Mouse (Mus musculus): ENCODE results near the gene Polk.

Polk gene

GRCm38 (mm10) chr13:96470957-96471356 is 71.4 kb downstream of the Polk start, which contains the start of gene Ankdd1b:
Ankdd1b (minus strand) TSS chr13:96471198.
- no peak for ATAC-seq (ENCODE audit: insufficient number of reproducible peaks, low FRiP score, low TSS enrichment)

DNA sequence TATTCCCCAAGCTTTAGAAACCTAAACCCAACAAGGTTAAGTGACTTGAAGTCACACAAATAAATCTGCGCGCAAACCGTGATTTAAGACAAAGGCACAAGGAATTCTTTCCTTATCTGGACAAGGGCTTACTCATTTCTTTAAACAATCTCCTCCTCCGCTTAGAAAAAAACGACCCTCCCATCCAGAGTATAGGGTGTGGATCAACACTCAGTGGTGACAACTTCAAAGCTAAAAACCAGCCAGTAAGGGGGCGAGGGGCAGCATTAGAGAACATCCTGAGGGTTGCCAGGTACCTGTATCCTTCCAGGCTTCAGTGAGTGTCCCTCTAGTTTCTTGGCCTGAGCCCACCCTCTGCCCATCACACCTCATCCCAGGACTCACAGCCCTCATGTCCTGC is 71.8 kb downstream of the Polk start:
- no peak for ATAC-seq (ENCODE audit: insufficient number of reproducible peaks, low FRiP score, low TSS enrichment)

DNA sequence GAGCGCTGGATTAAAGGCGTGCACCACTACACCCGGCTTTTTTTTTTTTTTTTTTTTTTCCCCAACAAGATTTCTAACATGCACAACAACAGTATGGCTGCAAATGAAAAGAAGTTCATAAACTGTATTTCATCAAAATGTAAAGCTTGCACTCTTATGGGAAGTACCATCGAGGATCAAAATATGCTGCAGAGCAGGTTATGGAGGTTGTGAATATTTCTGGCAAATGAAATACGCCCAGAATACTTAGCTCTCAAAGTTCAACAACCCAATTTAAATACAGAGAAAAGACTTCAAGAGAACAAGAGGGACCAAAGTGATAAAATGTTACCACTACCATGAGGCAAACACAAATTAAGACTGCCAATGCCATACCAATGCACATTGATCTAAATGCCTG is 73.7 kb downstream of the Polk start:
- ATAC-seq (ENCODE audit: insufficient number of reproducible peaks, low FRiP score, low TSS enrichment), result no peak

DNA sequence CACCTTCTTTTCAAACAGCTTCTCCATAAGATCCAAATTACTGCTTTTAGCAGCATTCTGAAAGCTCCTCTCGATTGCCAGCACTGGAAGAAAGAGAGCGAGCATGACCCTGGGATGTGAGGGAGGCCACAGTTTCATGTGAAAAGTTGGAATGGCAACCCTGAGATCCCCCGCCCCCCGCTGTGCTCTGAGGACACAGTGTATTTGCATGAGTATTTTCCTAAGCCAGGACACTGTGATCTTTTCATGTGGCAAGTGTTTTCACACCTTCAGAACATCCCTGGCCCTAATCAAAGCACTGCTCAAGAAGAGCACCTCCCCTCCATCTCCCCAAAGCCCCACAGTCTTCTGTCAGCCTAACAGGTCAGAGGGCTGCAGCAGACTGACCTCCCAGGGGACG is 77.1 kb downstream of the Polk start:
- no peak for ATAC-seq (ENCODE audit: insufficient number of reproducible peaks, low FRiP score, low TSS enrichment)

GRCm38 (mm10) chr13:96462644-96463043 is 79.7 kb downstream of the Polk start:
- no peak for ATAC-seq (ENCODE audit: insufficient number of reproducible peaks, low FRiP score, low TSS enrichment)

- no peak for ATAC-seq (ENCODE audit: insufficient number of reproducible peaks, low FRiP score, low TSS enrichment)
Measured at GRCm38 (mm10) chr13:96458606-96459005, 83.8 kb downstream of the Polk start.

DNA sequence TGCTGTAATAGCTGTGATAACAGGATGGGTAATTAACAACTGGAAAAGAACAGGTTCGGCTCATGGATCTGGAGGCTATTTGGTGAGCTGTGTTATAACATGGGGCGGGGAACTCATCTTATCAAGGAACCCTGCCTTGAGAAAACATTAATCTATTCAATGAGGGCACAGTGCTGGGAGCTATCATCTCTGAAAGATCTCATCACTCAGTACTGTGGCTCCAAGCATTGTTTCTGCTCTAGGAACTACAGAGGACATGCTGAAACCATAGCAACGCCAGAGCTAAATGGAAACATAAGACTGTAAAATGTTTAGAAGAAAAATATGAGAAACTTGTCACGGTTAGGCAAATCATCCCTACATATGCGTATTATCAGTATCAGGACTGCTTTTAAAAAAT is 84.4 kb downstream of the Polk start:
- no peak for ATAC-seq (ENCODE audit: insufficient number of reproducible peaks, low FRiP score, low TSS enrichment)

GRCm38 (mm10) chr13:96457566-96457965 is 84.8 kb downstream of the Polk start:
- no peak for ATAC-seq (ENCODE audit: insufficient number of reproducible peaks, low FRiP score, low TSS enrichment)

DNA sequence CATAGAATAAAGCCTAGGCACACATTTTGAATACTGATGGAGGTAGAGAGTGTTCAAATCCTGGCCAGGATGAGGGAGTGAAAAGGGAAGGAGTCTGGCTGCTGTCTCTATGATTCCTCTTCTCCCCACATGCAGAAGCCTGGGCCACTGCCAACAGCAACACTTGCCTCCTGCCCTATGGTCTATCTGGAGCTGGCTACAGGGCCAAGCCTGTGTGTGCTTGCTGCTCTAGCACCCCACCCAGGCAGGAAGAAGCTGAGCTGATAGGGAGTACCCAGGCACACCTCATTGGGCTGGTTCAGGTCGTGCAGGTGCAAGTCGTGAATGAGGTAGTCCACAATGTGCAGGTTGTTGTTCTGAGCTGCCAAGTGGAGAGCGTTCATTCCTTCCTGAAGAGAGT is 88.1 kb downstream of the Polk start:
- no peak for ATAC-seq (ENCODE audit: insufficient number of reproducible peaks, low FRiP score, low TSS enrichment)

DNA sequence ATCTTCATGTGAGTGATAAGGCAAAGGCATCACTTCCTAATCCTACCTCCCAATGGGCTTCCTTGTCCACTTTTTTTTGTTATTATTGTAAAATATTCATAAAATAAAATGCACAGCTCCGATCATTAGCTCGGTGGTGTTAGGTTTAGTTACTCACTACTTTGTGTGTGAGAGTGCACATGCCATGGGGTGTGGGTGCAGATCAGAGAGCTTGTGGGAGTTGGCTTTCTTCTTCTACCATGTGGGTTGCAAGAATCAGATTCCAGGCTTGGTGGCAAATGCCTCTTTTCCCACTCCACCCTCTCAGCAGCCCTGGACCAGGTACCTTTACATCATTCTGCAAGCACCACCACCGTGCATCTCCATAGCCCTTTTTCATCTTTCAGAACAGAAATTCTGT is 89.8 kb downstream of the Polk start:
- ATAC-seq (ENCODE audit: insufficient number of reproducible peaks, low FRiP score, low TSS enrichment), result no peak

GRCm38 (mm10) chr13:96451386-96452140 is 90.8 kb downstream of the Polk start:
- no peak; the same call in 1 of the 2 replicates for ATAC-seq (ENCODE audit: insufficient number of reproducible peaks, low FRiP score, low TSS enrichment)

DNA sequence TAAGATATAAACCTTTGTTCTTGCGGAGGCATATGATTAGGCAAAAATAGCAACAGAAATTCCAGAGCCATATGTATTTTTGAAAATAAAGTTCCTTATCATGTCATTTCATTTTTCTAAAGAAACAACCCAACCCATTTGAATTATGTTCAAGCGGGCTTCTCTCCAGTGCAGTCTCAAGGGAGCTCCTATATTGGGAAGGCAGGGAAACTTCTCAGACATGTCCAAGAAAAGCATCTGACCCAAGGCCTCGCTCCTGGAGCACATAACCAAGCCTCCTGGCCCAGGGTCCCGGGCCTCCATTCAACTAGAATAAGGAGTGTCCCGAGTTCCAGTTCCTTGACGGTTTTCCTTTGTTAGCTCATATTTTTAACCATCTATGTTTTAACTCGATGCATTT is 91.5 kb downstream of the Polk start:
- no peak for ATAC-seq (ENCODE audit: insufficient number of reproducible peaks, low FRiP score, low TSS enrichment)

GRCm38 (mm10) chr13:96450205-96450856 is 92.0 kb downstream of the Polk start:
- ATAC-seq (ENCODE audit: insufficient number of reproducible peaks, low FRiP score, low TSS enrichment), result no peak

- no peak for ATAC-seq (ENCODE audit: insufficient number of reproducible peaks, low FRiP score, low TSS enrichment)
Measured at GRCm38 (mm10) chr13:96440436-96440835, 101.9 kb downstream of the Polk start.

- ATAC-seq (ENCODE audit: insufficient number of reproducible peaks, low FRiP score, low TSS enrichment), result no peak
Measured at GRCm38 (mm10) chr13:96436921-96437320, 105.5 kb downstream of the Polk start.

GRCm38 (mm10) chr13:96435793-96436192 is 106.6 kb downstream of the Polk start:
- ATAC-seq (ENCODE audit: insufficient number of reproducible peaks, low FRiP score, low TSS enrichment), result no peak

- ATAC-seq (ENCODE audit: insufficient number of reproducible peaks, low FRiP score, low TSS enrichment), result no peak
Measured at GRCm38 (mm10) chr13:96434899-96435331, 107.5 kb downstream of the Polk start.

- no peak for ATAC-seq (ENCODE audit: insufficient number of reproducible peaks, low FRiP score, low TSS enrichment)
Measured at GRCm38 (mm10) chr13:96433648-96434190, 108.7 kb downstream of the Polk start.

DNA sequence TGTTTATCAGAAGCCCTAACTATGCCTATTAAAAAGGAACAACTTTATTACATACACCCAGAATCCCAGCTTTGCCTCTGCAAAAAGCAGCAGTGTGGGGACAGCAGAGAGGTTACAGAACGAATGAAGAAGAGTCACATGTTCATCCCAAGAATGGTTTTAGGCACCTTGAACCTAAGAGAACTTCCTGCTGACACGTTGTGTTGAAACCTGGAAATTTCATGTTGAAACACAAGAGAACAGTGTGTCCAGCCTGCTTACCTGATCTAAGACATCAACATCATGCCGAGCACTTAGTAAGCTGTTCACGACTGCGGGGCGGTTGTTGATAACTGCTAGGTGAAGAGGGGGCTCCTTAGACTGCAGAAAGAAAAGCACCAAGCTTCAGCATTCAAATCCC is 109.3 kb downstream of the Polk start:
- ATAC-seq (ENCODE audit: insufficient number of reproducible peaks, low FRiP score, low TSS enrichment), result no peak

GRCm38 (mm10) chr13:96432376-96432811 is 110.0 kb downstream of the Polk start:
- no peak for ATAC-seq (ENCODE audit: insufficient number of reproducible peaks, low FRiP score, low TSS enrichment)

DNA sequence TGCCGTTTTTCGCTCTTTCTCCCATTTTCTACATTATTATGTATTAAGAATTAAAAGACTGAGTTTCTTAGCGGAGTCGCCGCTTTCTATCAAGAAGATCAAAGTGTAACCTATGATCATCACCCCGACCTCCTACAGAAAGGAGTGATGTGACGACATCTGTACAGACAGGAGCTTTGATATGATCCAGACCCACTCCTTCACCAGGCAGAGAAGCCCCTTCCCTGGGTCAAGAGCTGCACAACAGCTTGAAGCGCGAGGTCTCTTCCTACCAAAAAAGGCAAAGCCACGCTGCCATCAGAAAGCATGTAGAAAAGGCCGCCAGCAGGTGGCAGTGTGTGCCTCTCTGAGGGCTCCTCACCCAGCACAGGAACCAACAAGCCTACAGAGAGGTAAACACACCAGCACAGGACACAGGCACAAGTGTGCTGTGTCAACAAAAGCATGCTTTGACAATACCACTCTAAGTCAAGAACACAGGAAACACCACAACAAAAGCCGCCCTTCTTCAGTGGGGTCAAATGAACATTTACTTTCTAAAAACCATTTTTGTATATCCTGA is 110.7 kb downstream of the Polk start:
- peak; percentile 80 for ATAC-seq (ENCODE audit: insufficient number of reproducible peaks, low FRiP score, low TSS enrichment)

Measured in cerebellum, adult (tissue).